10 mouse cellular contexts compared by ENCODE assay signal in genomic region chr5:66101577-66101976, GRCm38 (mm10).
DNase-seq lines count a peak whose midpoint lies in the region; ATAC-seq and TF ChIP-seq lines count a peak whose summit lies in the region.
"Had no signal": no experiment of that assay in that cellular context is flagged by ENCODE, and none has a peak within 500 bp of the region (broad histone marks: within the 10 kb centered on the region; RNA-seq: fewer than 3 reads in every experiment).

No protein-coding gene starts in this region.

- ATAC-seq in heart, postnatal 0 days (ENCODE audit: insufficient read depth, low read depth): no peak
- no peak for ATAC-seq in heart, embryonic 11.5 days (replicated peaks; ENCODE audit: insufficient number of reproducible peaks, low FRiP score, low TSS enrichment)
- no peak for ATAC-seq in hindbrain, embryonic 12.5 days (ENCODE audit: low FRiP score)
- no peak for ATAC-seq in neural tube, embryonic 15.5 days (ENCODE audit: low FRiP score)

- TF ChIP-seq EP300 in heart, postnatal 0 days (IDR thresholded peaks at IDR 0.05; ENCODE audit: low read depth): no peak

- WGBS in heart, postnatal 0 days: 56% methylated on average over 3 of the region's 3 CpGs
- 52% methylated on average over 3 of the region's 3 CpGs for WGBS in heart, embryonic 11.5 days (ENCODE audit: insufficient replicate concordance)
- 73% methylated on average over 3 of the region's 3 CpGs for WGBS in hindbrain, embryonic 12.5 days
- WGBS in neural tube, embryonic 15.5 days: 74% methylated on average over 3 of the region's 3 CpGs

- H3K27me3 ChIP-seq in heart, postnatal 0 days (ENCODE audit: control insufficient read depth, insufficient read depth, low read length): no peaks in the 10 kb centered on the region
- H3K27me3 ChIP-seq in heart, embryonic 11.5 days (ENCODE audit: control insufficient read depth, insufficient read depth, low read length): no peaks in the 10 kb centered on the region
- H3K27me3 ChIP-seq in hindbrain, embryonic 12.5 days: no peaks in the 10 kb centered on the region
- H3K27me3 ChIP-seq in neural tube, embryonic 15.5 days (replicated peaks): no peaks in the 10 kb centered on the region

- peak; percentile 44 for TF ChIP-seq CTCF in heart, postnatal 0 days (IDR thresholded peaks at IDR 0.05; ENCODE audit: low read depth)

- H3K4me2 ChIP-seq in heart, postnatal 0 days (ENCODE audit: low read depth, low read length): no peak overlapping the region
- H3K4me2 ChIP-seq in heart, embryonic 11.5 days: no peak overlapping the region
- H3K4me2 ChIP-seq in hindbrain, embryonic 12.5 days (replicated peaks): no peak overlapping the region
- no peak overlapping the region for H3K4me2 ChIP-seq in neural tube, embryonic 15.5 days

- no peaks in the 10 kb centered on the region for H3K9me3 ChIP-seq in heart, postnatal 0 days (replicated peaks; ENCODE audit: control insufficient read depth, low read length)
- H3K9me3 ChIP-seq in heart, embryonic 11.5 days (replicated peaks; ENCODE audit: control insufficient read depth, low read length): no peaks in the 10 kb centered on the region
- no peaks in the 10 kb centered on the region for H3K9me3 ChIP-seq in hindbrain, embryonic 12.5 days (replicated peaks)
- no peaks in the 10 kb centered on the region for H3K9me3 ChIP-seq in neural tube, embryonic 15.5 days (replicated peaks)

- no peak overlapping the region for H3K27ac ChIP-seq in heart, postnatal 0 days (ENCODE audit: low read depth)
- no peak overlapping the region for H3K27ac ChIP-seq in heart, embryonic 11.5 days (ENCODE audit: low read depth, low read length)
- no peak overlapping the region for H3K27ac ChIP-seq in hindbrain, embryonic 12.5 days
- H3K27ac ChIP-seq in neural tube, embryonic 15.5 days (replicated peaks): no peak overlapping the region

- no peaks in the 10 kb centered on the region for H3K4me1 ChIP-seq in heart, postnatal 0 days (ENCODE audit: control insufficient read depth, insufficient read depth)
- H3K4me1 ChIP-seq in heart, embryonic 11.5 days (ENCODE audit: control insufficient read depth, insufficient read depth, low read length): no peaks in the 10 kb centered on the region
- no peaks in the 10 kb centered on the region for H3K4me1 ChIP-seq in hindbrain, embryonic 12.5 days
- H3K4me1 ChIP-seq in neural tube, embryonic 15.5 days: no peaks in the 10 kb centered on the region

- H3K36me3 ChIP-seq in heart, postnatal 0 days (replicated peaks; ENCODE audit: control insufficient read depth, insufficient read depth, low read length): no peaks in the 10 kb centered on the region
- no peaks in the 10 kb centered on the region for H3K36me3 ChIP-seq in heart, embryonic 11.5 days (ENCODE audit: control insufficient read depth, insufficient read depth, low read length)
- H3K36me3 ChIP-seq in hindbrain, embryonic 12.5 days: no peaks in the 10 kb centered on the region
- H3K36me3 ChIP-seq in neural tube, embryonic 15.5 days: no peaks in the 10 kb centered on the region

- H3K4me3 ChIP-seq in heart, postnatal 0 days (ENCODE audit: low read depth, low read length): no peak overlapping the region
- H3K4me3 ChIP-seq in heart, embryonic 11.5 days (ENCODE audit: low read depth, low read length): no peak overlapping the region
- no peak overlapping the region for H3K4me3 ChIP-seq in hindbrain, embryonic 12.5 days
- H3K4me3 ChIP-seq in neural tube, embryonic 15.5 days (replicated peaks): no peak overlapping the region

- no peak overlapping the region for H3K9ac ChIP-seq in heart, postnatal 0 days (replicated peaks; ENCODE audit: low read depth, low read length)
- no peak overlapping the region for H3K9ac ChIP-seq in heart, embryonic 11.5 days (ENCODE audit: low read depth, low read length)
- H3K9ac ChIP-seq in hindbrain, embryonic 12.5 days: no peak overlapping the region
- H3K9ac ChIP-seq in neural tube, embryonic 15.5 days (replicated peaks): no peak overlapping the region

- DNase-seq in heart, postnatal 0 days (ENCODE audit: low spot score): no peak
- peak; percentile 12 for DNase-seq in thymus, postnatal 0 days (ENCODE audit: low spot score)
- no peak for DNase-seq in thymus, postnatal 10 days (ENCODE audit: low spot score in 2 of 2)
- peak; percentile 63 to 76 for DNase-seq in kidney, postnatal 4 days
- no peak for DNase-seq in frontal cortex, postnatal 25 days (ENCODE audit: low spot score in 2 of 2)
- DNase-seq: embryo, embryonic 11 days; layer of hippocampus, adult 9-11 months had no signal

Comparison
In these comparisons a context has a peak if more than half of its experiments do, and no peak if none do; other contexts are left out.
1. DNase-seq: peak in thymus, postnatal 0 days (single experiment) and kidney, postnatal 4 days (2 of 2); none in heart, postnatal 0 days (single experiment), thymus, postnatal 10 days (0 of 2) and frontal cortex, postnatal 25 days (0 of 2).